Mouse (Mus musculus): ENCODE measurements at regions not wholly inside any gene's neighbourhood (a gene's known extent, or its start where the extent isn't known, plus 50 kb on each side); places are given as distances from the start of the nearest gene placed in this dataset.

DNA sequence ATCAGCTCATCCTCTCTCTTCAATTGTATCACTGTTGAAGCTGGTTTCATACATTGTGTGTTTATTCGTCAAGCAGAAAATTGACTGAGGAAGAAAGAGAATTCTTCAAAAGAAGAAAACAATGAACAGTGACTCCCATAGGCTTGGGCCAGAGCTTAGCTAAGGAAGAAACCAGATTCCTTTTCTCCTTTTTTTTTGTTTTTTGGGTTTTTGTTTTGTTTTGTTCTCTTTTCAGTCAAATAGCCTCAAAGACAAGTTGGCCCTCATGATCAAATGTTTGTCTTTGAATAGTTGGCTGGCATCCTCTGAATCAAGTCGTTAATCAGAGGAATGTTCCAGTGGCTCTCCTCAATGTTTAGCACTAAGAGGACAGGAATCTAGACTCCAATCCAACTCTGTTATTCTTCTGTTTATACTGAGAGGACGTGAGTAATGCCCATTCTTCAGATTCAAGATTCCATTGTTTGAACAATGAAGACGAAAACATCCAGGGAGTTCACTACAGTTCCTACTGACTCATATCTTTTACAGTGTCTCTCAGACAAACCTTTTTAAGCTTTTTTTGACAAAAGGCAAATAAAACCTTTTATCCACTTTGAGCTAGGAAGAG is 86.1 kb upstream of the Adgrl4 start:
- no peak for DNase-seq (ENCODE audit: low spot score in 2 of 2)

DNA sequence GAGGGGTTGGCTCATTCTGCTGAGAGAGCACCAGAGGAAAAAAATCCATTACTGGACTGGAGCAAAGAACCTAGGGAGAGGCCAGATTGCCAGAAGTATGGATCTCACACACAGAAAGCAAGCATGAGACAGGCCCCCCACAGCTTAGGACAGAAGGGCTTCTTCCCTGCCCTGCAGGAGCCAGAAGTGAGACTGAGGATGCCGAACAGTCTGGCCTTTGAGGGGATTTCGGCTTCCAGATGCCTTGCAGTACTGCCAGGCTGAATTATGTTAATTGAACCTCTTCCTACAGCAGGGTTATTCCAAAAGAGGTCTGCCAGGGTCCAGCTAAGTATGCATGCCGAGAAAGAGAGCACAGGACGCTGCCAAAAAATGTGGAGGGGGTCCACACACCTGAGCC is 71.4 kb upstream of the Adgrl4 start:
- DNase-seq (ENCODE audit: low spot score in 2 of 2), result no peak

GRCm38 (mm10) chr3:151366707-151367306 is 70.9 kb upstream of the Adgrl4 start:
- DNase-seq (ENCODE audit: low spot score in 2 of 2), result no peak

DNA sequence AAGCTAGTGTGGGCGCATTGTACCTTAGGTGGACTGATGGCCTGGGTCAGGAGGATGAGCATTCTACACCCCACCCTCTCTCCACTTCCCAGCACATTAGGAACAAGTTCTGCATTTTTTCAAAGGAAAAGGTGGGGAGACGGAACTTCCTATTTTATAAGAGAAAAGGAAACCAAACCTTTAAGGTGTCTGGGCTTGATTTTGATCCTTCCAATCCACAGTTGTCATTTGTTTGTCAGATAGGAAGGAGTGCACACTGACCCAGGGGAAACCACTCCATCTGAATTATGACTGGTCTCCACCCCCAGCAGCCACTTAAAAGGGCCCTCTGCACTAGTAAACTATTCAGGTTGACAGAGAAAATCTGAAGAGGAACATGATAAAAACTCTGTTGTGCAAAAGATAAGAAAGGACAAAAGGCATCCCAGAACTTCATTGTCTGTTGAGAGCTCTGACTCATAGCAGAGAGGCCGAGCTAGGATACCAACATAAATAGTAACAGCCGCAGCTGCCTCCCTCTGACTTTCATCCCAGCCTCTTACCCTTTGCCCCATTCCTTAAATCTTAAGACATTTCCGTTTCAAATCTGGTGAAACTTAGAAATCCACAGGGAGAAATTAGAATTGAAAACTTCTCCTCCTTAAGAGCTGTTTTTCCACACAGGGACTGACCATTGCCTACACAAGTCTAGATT is 54.2 kb upstream of the Adgrl4 start:
- DNase-seq (ENCODE audit: low spot score in 2 of 2), result no peak

DNA sequence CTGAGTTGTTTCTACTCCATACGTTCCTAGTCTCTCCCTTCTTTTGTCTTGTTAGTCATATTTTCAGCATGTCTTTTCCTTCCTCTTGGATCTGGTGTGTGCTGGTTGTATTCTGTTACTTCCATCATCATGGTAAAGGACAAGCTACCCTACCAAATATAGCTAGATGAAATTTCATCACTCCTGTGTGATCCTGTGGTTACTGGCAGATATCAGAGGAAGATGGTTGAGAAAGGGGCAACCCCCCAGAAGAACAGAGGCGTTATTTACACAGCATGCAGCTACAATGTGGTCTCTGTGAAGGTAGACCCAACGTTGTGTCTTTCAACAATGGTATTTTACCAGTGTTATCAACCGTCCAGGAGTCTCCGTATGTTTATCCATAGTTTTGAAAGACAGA is 52.8 kb upstream of the Adgrl4 start:
- DNase-seq (ENCODE audit: low spot score in 2 of 2), result no peak

GRCm38 (mm10) chr3:151386103-151386502 is 51.6 kb upstream of the Adgrl4 start:
- no peak for DNase-seq (ENCODE audit: low spot score in 2 of 2)

All from frontal cortex, postnatal 10 days (tissue).